Mouse (Mus musculus): ENCODE measurements around the gene Atp6v1f.

GRCm38 (mm10) chr6:29439251-29439650, 28.3 kb upstream of the Atp6v1f start:
- no peak for TF ChIP-seq CTCF (IDR thresholded peaks at IDR 0.05)
- no peak for TF ChIP-seq EP300 (IDR thresholded peaks at IDR 0.05)

Data from lung, postnatal 0 days (tissue).